In the genomic region with DNA sequence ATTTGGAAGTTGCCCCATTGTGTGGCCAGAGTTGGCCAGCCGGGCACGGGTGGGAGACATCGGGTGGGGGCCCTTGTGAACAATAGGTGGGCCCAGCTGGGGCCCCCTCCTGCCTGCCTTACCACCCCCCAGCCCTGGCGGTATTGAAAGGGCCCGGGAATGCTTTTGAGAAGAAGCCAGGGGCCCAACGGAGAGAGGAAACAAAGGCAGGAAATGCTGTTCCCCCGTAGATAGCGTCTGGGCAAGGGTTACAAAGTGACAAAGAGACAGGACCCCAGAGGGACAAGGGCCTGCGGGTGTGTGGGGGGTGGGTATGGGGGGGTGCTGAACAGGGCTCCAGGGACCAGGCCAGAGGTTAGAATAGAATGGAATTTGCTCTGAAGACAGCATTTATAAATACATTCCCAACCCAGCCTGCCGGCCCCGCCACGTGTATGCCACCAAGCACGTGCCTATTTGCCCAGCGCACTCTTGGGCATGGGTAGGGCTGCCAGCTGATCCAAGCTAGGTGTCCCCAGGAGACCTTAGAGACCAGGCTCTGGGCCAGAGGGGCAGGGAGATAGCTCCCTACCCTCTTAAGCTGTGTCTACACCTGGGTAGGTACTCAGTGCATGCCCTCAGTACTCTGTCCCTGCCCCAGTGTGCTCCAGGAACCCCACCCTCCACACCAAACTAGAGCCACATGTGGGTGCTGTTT, we compare ENCODE assay signal across 9 mouse cellular contexts. TPM values are rescaled to one million over a fixed set of nuclear protein-coding genes. Genes with fewer than 3 reads are reported as not detected.
A peak's percentile ranks its signal among the peaks of the same experiment; 100 is the strongest.
DNase-seq lines count a peak whose midpoint lies in the region; ATAC-seq and TF ChIP-seq lines count a peak whose summit lies in the region.
"Had no signal": no experiment of that assay in that cellular context is flagged by ENCODE, and none has a peak within 500 bp of the region (broad histone marks: within the 10 kb centered on the region; RNA-seq: fewer than 3 reads in every experiment).

No protein-coding gene starts in this region.

- no peaks in the 10 kb centered on the region for H3K27me3 ChIP-seq in midbrain, embryonic 11.5 days (ENCODE audit: control insufficient read depth, insufficient read depth, low read length)
- H3K27me3 ChIP-seq in midbrain, postnatal 0 days (ENCODE audit: insufficient read depth, low read length) = no peaks in the 10 kb centered on the region
- peaks cover 5% of the 10 kb centered on the region; the same call in 1 of the 2 replicates for H3K27me3 ChIP-seq in heart, postnatal 0 days (ENCODE audit: control insufficient read depth, insufficient read depth, low read length)
- no peaks in the 10 kb centered on the region for H3K27me3 ChIP-seq in small intestine, adult 2 months (ENCODE audit: control insufficient read depth, insufficient read depth, low read length)
- H3K27me3 ChIP-seq: Patski had no signal

- H3K4me3 ChIP-seq in midbrain, embryonic 11.5 days (ENCODE audit: low read depth, low read length) = no peak overlapping the region
- H3K4me3 ChIP-seq in midbrain, postnatal 0 days (ENCODE audit: low read depth, low read length) = no peak overlapping the region
- H3K4me3 ChIP-seq in heart, postnatal 0 days (ENCODE audit: low read depth, low read length) = no peak overlapping the region
- H3K4me3 ChIP-seq in small intestine, adult 2 months (ENCODE audit: low read depth, low read length) = no peak overlapping the region

- peak; percentile 76; the same call in 1 of the 2 replicates for TF ChIP-seq EP300 in heart, postnatal 0 days (IDR thresholded peaks at IDR 0.05; ENCODE audit: low read depth)

- H3K9me3 ChIP-seq in midbrain, embryonic 11.5 days (ENCODE audit: control insufficient read depth, low read length) = no peaks in the 10 kb centered on the region
- H3K9me3 ChIP-seq in midbrain, postnatal 0 days (ENCODE audit: low read length) = no peaks in the 10 kb centered on the region
- H3K9me3 ChIP-seq in heart, postnatal 0 days (replicated peaks; ENCODE audit: control insufficient read depth, low read length) = no peaks in the 10 kb centered on the region

- H3K27ac ChIP-seq in midbrain, embryonic 11.5 days (ENCODE audit: low read depth, low read length) = no peak overlapping the region
- H3K27ac ChIP-seq in midbrain, postnatal 0 days (ENCODE audit: low read depth, low read length) = no peak overlapping the region
- peak overlapping the region; percentile 80 for H3K27ac ChIP-seq in heart, postnatal 0 days (ENCODE audit: low read depth)
- 0 out of 2 replicates have a peak overlapping the region, but pooled peaks have one; percentile 1 for H3K27ac ChIP-seq in small intestine, adult 2 months (ENCODE audit: insufficient read depth, low read depth, low read length)

- TF ChIP-seq CTCF in midbrain, postnatal 0 days (IDR thresholded peaks at IDR 0.05) = no peak
- TF ChIP-seq CTCF in heart, postnatal 0 days (IDR thresholded peaks at IDR 0.05; ENCODE audit: low read depth) = no peak
- TF ChIP-seq CTCF in small intestine, adult 2 months (IDR thresholded peaks at IDR 0.05; ENCODE audit: extremely low read depth, insufficient read length, insufficient replicate concordance, low read depth, low read length) = no peak

- ATAC-seq in midbrain, embryonic 11.5 days (ENCODE audit: low FRiP score) = peak; percentile 35
- no peak for ATAC-seq in midbrain, postnatal 0 days (ENCODE audit: low FRiP score)
- peak; percentile 77 for ATAC-seq in heart, postnatal 0 days (ENCODE audit: insufficient read depth, low read depth)
- ATAC-seq: Patski had no signal

- WGBS in midbrain, embryonic 11.5 days = 28% methylated on average over 14 of the region's 14 CpGs
- WGBS in midbrain, postnatal 0 days = 16% methylated on average over 14 of the region's 14 CpGs
- 18% methylated on average over 14 of the region's 14 CpGs for WGBS in heart, postnatal 0 days
- 22% methylated on average over 14 of the region's 14 CpGs for WGBS in small intestine, adult 2 months

- H3K36me3 ChIP-seq in midbrain, embryonic 11.5 days (ENCODE audit: control insufficient read depth, insufficient read depth, low read length) = no peaks in the 10 kb centered on the region
- H3K36me3 ChIP-seq in midbrain, postnatal 0 days (ENCODE audit: insufficient read depth, low read length) = 0 out of 2 replicates have a peak, but pooled peaks cover 2% of the 10 kb centered on the region
- no peaks in the 10 kb centered on the region for H3K36me3 ChIP-seq in heart, postnatal 0 days (replicated peaks; ENCODE audit: control insufficient read depth, insufficient read depth, low read length)
- no peaks in the 10 kb centered on the region for H3K36me3 ChIP-seq in small intestine, adult 2 months (ENCODE audit: control insufficient read depth, insufficient read depth, low read length)

- no peak overlapping the region for H3K4me2 ChIP-seq in midbrain, embryonic 11.5 days
- H3K4me2 ChIP-seq in midbrain, postnatal 0 days (ENCODE audit: low read depth, low read length, poor library complexity, severe bottlenecking) = no peak overlapping the region
- H3K4me2 ChIP-seq in heart, postnatal 0 days (ENCODE audit: low read depth, low read length) = peak overlapping the region; percentile 12; the same call in 1 of the 2 replicates

- TF ChIP-seq POLR2A in small intestine, adult 2 months (IDR thresholded peaks at IDR 0.05; ENCODE audit: low read depth, low read length) = no peak

- H3K9ac ChIP-seq in midbrain, embryonic 11.5 days (ENCODE audit: low read length) = peak overlapping the region; percentile 50
- no peak overlapping the region for H3K9ac ChIP-seq in midbrain, postnatal 0 days (replicated peaks; ENCODE audit: low read length, poor library complexity, severe bottlenecking)
- H3K9ac ChIP-seq in heart, postnatal 0 days (replicated peaks; ENCODE audit: low read depth, low read length) = peak overlapping the region; percentile 33; the same call in 1 of the 2 replicates

- H3K4me1 ChIP-seq in midbrain, embryonic 11.5 days (ENCODE audit: control insufficient read depth, insufficient read depth, low read length) = peaks cover 14% of the 10 kb centered on the region
- H3K4me1 ChIP-seq in midbrain, postnatal 0 days (ENCODE audit: insufficient read depth, low read length) = no peaks in the 10 kb centered on the region
- peaks cover 45% of the 10 kb centered on the region for H3K4me1 ChIP-seq in heart, postnatal 0 days (ENCODE audit: control insufficient read depth, insufficient read depth)
- peaks cover 15% of the 10 kb centered on the region for H3K4me1 ChIP-seq in small intestine, adult 2 months (ENCODE audit: control insufficient read depth, insufficient read depth, insufficient read length, low read length)

- peak; percentile 87 for DNase-seq in midbrain, embryonic 11.5 days (ENCODE audit: low spot score, missing footprints)
- DNase-seq in midbrain, postnatal 0 days (ENCODE audit: low spot score) = no peak
- peak; percentile 81 for DNase-seq in heart, postnatal 0 days (ENCODE audit: low spot score)
- peak; percentile 81 to 93 for DNase-seq in kidney, postnatal 25 days
- DNase-seq in spleen, postnatal 36 days (ENCODE audit: low spot score in 2 of 2) = no peak
- no peak for DNase-seq in left cerebral cortex, adult 11 months (ENCODE audit: low spot score)
- DNase-seq in right cerebral cortex, postnatal 14 days = no peak

RNA-seq across cellular contexts. Expression of a gene that starts 10.0 kb away (rescaled TPM):
- polyA plus RNA-seq in midbrain, embryonic 11.5 days (2014; fragmentation: Nextera tagmentation; extraction: Ambion mirVana) = 1.5 and 2.0 TPM in 2 replicates
- total RNA-seq in midbrain, postnatal 0 days (2014; rRNA removed) = 20.5 and 24.4 TPM in 2 replicates
- polyA plus RNA-seq in midbrain, postnatal 0 days (2015; fragmentation: Nextera tagmentation; extraction: Ambion mirVana) = 8.7 and 9.2 TPM in 2 replicates
- total RNA-seq in heart, postnatal 0 days (2014; rRNA removed; ENCODE audit: low replicate concordance) = 32.2 and 33.7 TPM in 2 replicates
- 3.3 and 3.5 TPM in 2 replicates for polyA plus RNA-seq in heart, postnatal 0 days (2015; fragmentation: Nextera tagmentation; extraction: Ambion mirVana)
- 5.7 and 8.0 TPM in 2 replicates for polyA plus RNA-seq in small intestine, adult 2 months (2012; rRNA removed)

RNA-seq across cellular contexts. Expression of a gene that starts 33.9 kb away (rescaled TPM):
- polyA plus RNA-seq in midbrain, embryonic 11.5 days (2014; fragmentation: Nextera tagmentation; extraction: Ambion mirVana) = 1.4 and 1.9 TPM in 2 replicates
- total RNA-seq in midbrain, postnatal 0 days (2014; rRNA removed) = 7.7 and 14.9 TPM in 2 replicates
- 3.4 and 3.5 TPM in 2 replicates for polyA plus RNA-seq in midbrain, postnatal 0 days (2015; fragmentation: Nextera tagmentation; extraction: Ambion mirVana)
- 0.50 and 2.1 TPM in 2 replicates for total RNA-seq in heart, postnatal 0 days (2014; rRNA removed; ENCODE audit: low replicate concordance)
- polyA plus RNA-seq in heart, postnatal 0 days (2015; fragmentation: Nextera tagmentation; extraction: Ambion mirVana) = 0.82 and 1.0 TPM in 2 replicates
- 9.9 and 32.8 TPM in 2 replicates for polyA plus RNA-seq in small intestine, adult 2 months (2012; rRNA removed)

Comparison
In these comparisons a context has a peak if more than half of its experiments do, and no peak if none do; other contexts are left out.
1. DNase-seq: peak in midbrain, embryonic 11.5 days (single experiment), heart, postnatal 0 days (single experiment) and kidney, postnatal 25 days (2 of 2); none in midbrain, postnatal 0 days (single experiment), spleen, postnatal 36 days (0 of 2), left cerebral cortex, adult 11 months (single experiment) and right cerebral cortex, postnatal 14 days (single experiment).
2. H3K27ac ChIP-seq: peak in heart, postnatal 0 days (single experiment) and small intestine, adult 2 months (single experiment); none in midbrain, embryonic 11.5 days (single experiment) and midbrain, postnatal 0 days (single experiment).